Mouse (Mus musculus): Measurements from ENCODE around the gene Npvf. TPM values are rescaled to one million over a fixed set of nuclear protein-coding genes. Genes with fewer than 3 reads are reported as not detected.

Npvf gene
- total RNA-seq (2012; rRNA removed): not detected in 2 replicates

GRCm38 (mm10) chr6:50654356-50654755 is at the start of gene Npvf:
Npvf (minus strand) TSS chr6:50654439.
- DNase-seq (ENCODE audit: low read depth, low spot score): no peak
- H3K9ac ChIP-seq (ENCODE audit: insufficient read depth, low read depth, low read length, poor library complexity, severe bottlenecking): no peak within 1 kb of the TSS
- no peak within 1 kb of the TSS for H3K27ac ChIP-seq (ENCODE audit: insufficient read depth, low read depth, low read length, poor library complexity, severe bottlenecking)
- H3K9me3 ChIP-seq (ENCODE audit: control insufficient read depth, insufficient read depth, low read depth, low read length): no peaks in the 10 kb centered on the region
- no peak within 1 kb of the TSS for H3K4me3 ChIP-seq (ENCODE audit: insufficient read depth in 1 of 2, low read depth in 1 of 2, low read length in 2 of 2, poor library complexity in 1 of 2, severe bottlenecking in 1 of 2)
- no peaks in the 10 kb centered on the region for H3K36me3 ChIP-seq (ENCODE audit: control insufficient read depth, insufficient read depth, low read length, poor library complexity, severe bottlenecking)
- no peaks in the 10 kb centered on the region for H3K4me1 ChIP-seq (ENCODE audit: control insufficient read depth in 2 of 2, insufficient read depth in 2 of 2, low read length in 2 of 2, poor library complexity in 1 of 2)
- in situ Hi-C loops (cut with MboI; ENCODE audit: low sequenced_read_pairs in 2 of 2, unreplicated experiment in 2 of 2): no loop called here
- TF ChIP-seq MAFK (IDR thresholded peaks at IDR 0.05; ENCODE audit: insufficient read depth, low read depth, low read length): no peak
- TF ChIP-seq HCFC1 (IDR thresholded peaks at IDR 0.05; ENCODE audit: borderline replicate concordance, insufficient read depth, low read length): no peak
- no peak for TF ChIP-seq CHD2 (IDR thresholded peaks at IDR 0.05; ENCODE audit: low read depth, low read length)
- no peak for TF ChIP-seq ZNF384 (IDR thresholded peaks at IDR 0.05; ENCODE audit: low read depth, low read length)
- TF ChIP-seq ZC3H11A (IDR thresholded peaks at IDR 0.05; ENCODE audit: borderline replicate concordance, low read depth, low read length): no peak

- H3K4me3 ChIP-seq (ENCODE audit: insufficient read depth in 1 of 2, low read depth in 1 of 2, low read length in 2 of 2, poor library complexity in 1 of 2, severe bottlenecking in 1 of 2): no peak overlapping the region
- in situ Hi-C loops (cut with MboI; ENCODE audit: low sequenced_read_pairs in 2 of 2, unreplicated experiment in 2 of 2): loop anchor here in 1 of 2 experiments (25.0 kb wide), 2 partner anchors 248 to 448 kb away; no protein-coding TSS in a partner anchor
- H3K36me3 ChIP-seq (ENCODE audit: control insufficient read depth, insufficient read depth, low read length, poor library complexity, severe bottlenecking): no peaks in the 10 kb centered on the region
- H3K4me1 ChIP-seq (ENCODE audit: control insufficient read depth in 2 of 2, insufficient read depth in 2 of 2, low read length in 2 of 2, poor library complexity in 1 of 2): no peaks in the 10 kb centered on the region
- no peak overlapping the region for H3K27ac ChIP-seq (ENCODE audit: insufficient read depth, low read depth, low read length, poor library complexity, severe bottlenecking)
- TF ChIP-seq MAFK (IDR thresholded peaks at IDR 0.05; ENCODE audit: insufficient read depth, low read depth, low read length): no peak
- TF ChIP-seq CHD2 (IDR thresholded peaks at IDR 0.05; ENCODE audit: low read depth, low read length): no peak
- TF ChIP-seq ZC3H11A (IDR thresholded peaks at IDR 0.05; ENCODE audit: borderline replicate concordance, low read depth, low read length): no peak
- DNase-seq (ENCODE audit: low read depth, low spot score): no peak
- no peaks in the 10 kb centered on the region for H3K9me3 ChIP-seq (ENCODE audit: control insufficient read depth, insufficient read depth, low read depth, low read length)
- H3K9ac ChIP-seq (ENCODE audit: insufficient read depth, low read depth, low read length, poor library complexity, severe bottlenecking): no peak overlapping the region
Measured at GRCm38 (mm10) chr6:50689121-50689815, 35.0 kb upstream of the Npvf start.

- in situ Hi-C loops (cut with MboI; ENCODE audit: low sequenced_read_pairs in 2 of 2, unreplicated experiment in 2 of 2): loop anchor here in 1 of 2 experiments (25.0 kb wide), 2 partner anchors 252 to 452 kb away; no protein-coding TSS in a partner anchor
- Histone ChIP-seq H3K4me3 (ENCODE audit: insufficient read depth in 1 of 2, low read depth in 1 of 2, low read length in 2 of 2, poor library complexity in 1 of 2, severe bottlenecking in 1 of 2) (no peak overlapping the region), H3K36me3 (ENCODE audit: control insufficient read depth, insufficient read depth, low read length, poor library complexity, severe bottlenecking) (no peaks in the 10 kb centered on the region), H3K9ac (ENCODE audit: insufficient read depth, low read depth, low read length, poor library complexity, severe bottlenecking) (no peak overlapping the region), H3K4me1 (ENCODE audit: control insufficient read depth in 2 of 2, insufficient read depth in 2 of 2, low read length in 2 of 2, poor library complexity in 1 of 2) (no peaks in the 10 kb centered on the region), H3K9me3 (ENCODE audit: control insufficient read depth, insufficient read depth, low read depth, low read length) (no peaks in the 10 kb centered on the region), H3K27ac (ENCODE audit: insufficient read depth, low read depth, low read length, poor library complexity, severe bottlenecking) (no peak overlapping the region)
- TF ChIP-seq CHD2 (IDR thresholded peaks at IDR 0.05; ENCODE audit: low read depth, low read length) (no peak), ZNF384 (IDR thresholded peaks at IDR 0.05; ENCODE audit: low read depth, low read length) (no peak), MAFK (IDR thresholded peaks at IDR 0.05; ENCODE audit: insufficient read depth, low read depth, low read length) (no peak), HCFC1 (IDR thresholded peaks at IDR 0.05; ENCODE audit: borderline replicate concordance, insufficient read depth, low read length) (no peak), ZC3H11A (IDR thresholded peaks at IDR 0.05; ENCODE audit: borderline replicate concordance, low read depth, low read length) (no peak)
- no peak for DNase-seq (ENCODE audit: low read depth, low spot score)
Measured at GRCm38 (mm10) chr6:50684646-50685415, 30.6 kb upstream of the Npvf start.

- Histone ChIP-seq H3K27ac (ENCODE audit: insufficient read depth, low read depth, low read length, poor library complexity, severe bottlenecking) (no peak overlapping the region), H3K4me3 (ENCODE audit: insufficient read depth in 1 of 2, low read depth in 1 of 2, low read length in 2 of 2, poor library complexity in 1 of 2, severe bottlenecking in 1 of 2) (no peak overlapping the region), H3K4me1 (ENCODE audit: control insufficient read depth in 2 of 2, insufficient read depth in 2 of 2, low read length in 2 of 2, poor library complexity in 1 of 2) (no peaks in the 10 kb centered on the region), H3K9me3 (ENCODE audit: control insufficient read depth, insufficient read depth, low read depth, low read length) (no peaks in the 10 kb centered on the region), H3K9ac (ENCODE audit: insufficient read depth, low read depth, low read length, poor library complexity, severe bottlenecking) (no peak overlapping the region), H3K36me3 (ENCODE audit: control insufficient read depth, insufficient read depth, low read length, poor library complexity, severe bottlenecking) (no peaks in the 10 kb centered on the region)
- in situ Hi-C loops (cut with MboI; ENCODE audit: low sequenced_read_pairs in 2 of 2, unreplicated experiment in 2 of 2): loop anchor here in 1 of 2 experiments (25.0 kb wide), 2 partner anchors 256 to 456 kb away; no protein-coding TSS in a partner anchor
- no peak for DNase-seq (ENCODE audit: low read depth, low spot score)
- no peak for TF ChIP-seq ZNF384 (IDR thresholded peaks at IDR 0.05; ENCODE audit: low read depth, low read length)
- no peak for TF ChIP-seq HCFC1 (IDR thresholded peaks at IDR 0.05; ENCODE audit: borderline replicate concordance, insufficient read depth, low read length)
- no peak for TF ChIP-seq ZC3H11A (IDR thresholded peaks at IDR 0.05; ENCODE audit: borderline replicate concordance, low read depth, low read length)
- no peak for TF ChIP-seq CHD2 (IDR thresholded peaks at IDR 0.05; ENCODE audit: low read depth, low read length)
Measured at GRCm38 (mm10) chr6:50681491-50681890, 27.3 kb upstream of the Npvf start.
